Mouse (Mus musculus): ENCODE measurements around the gene Krtap11-1. TPM values are rescaled to one million over a fixed set of nuclear protein-coding genes. Genes with fewer than 3 reads are reported as not detected.

Krtap11-1 gene
- not detected for total RNA-seq (2021)
- long read RNA-seq, experiment 1, result 0 reads
- long read RNA-seq, experiment 2, result 0 reads

DNA sequence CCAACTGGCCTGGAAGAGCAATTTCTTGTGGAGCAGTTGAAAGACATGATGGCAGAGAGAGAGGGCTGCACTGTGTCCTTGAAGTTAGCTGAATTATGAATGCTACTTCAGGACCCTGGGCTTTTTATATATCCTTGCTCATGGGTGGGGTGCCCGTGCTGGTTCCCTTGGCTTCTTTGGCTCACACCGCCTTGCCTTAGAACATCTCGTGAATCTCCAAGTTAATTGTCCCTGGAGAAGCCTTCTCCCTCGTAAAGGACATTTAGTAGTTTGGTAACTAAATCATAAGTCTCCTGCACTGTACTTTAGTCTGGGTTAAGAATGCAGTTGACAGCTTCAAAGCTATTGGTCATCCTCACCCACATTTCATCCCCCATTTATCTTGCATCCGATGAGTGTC lies at the start of gene Krtap11-1:
TSS of gene Krtap11-1 (minus strand) at position 101 of the 400 bp plus-strand sequence.
- intact Hi-C loops (cut with DNase I; ENCODE audit: low total_unique reads), result no loop called here
- no peak for DNase-seq

GRCm38 (mm10) chr16:89618190-89618589 lies 47.2 kb upstream of the Krtap11-1 start:
- intact Hi-C loops (cut with DNase I; ENCODE audit: low total_unique reads), result no loop called here
- no peak for DNase-seq

DNA sequence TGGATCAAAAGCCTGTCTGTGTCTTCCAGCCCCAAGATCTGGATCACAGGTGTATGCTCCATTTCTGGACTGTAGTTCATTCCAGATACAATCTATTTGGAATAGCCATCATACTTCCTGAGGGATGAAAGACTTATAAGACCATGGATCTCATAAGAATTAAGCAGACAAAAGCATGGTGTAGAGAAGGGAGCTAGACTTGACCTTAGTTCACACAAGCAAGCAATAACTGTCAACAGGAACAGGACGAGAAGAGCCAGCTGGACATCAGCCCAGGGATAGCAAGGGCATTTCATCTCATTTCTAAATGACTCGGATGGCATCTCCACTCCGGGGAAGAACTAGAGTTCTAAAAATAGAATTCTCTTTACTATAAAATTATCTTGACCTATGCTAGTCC lies 46.3 kb upstream of the Krtap11-1 start:
- DNase-seq, result peak; percentile 15

DNA sequence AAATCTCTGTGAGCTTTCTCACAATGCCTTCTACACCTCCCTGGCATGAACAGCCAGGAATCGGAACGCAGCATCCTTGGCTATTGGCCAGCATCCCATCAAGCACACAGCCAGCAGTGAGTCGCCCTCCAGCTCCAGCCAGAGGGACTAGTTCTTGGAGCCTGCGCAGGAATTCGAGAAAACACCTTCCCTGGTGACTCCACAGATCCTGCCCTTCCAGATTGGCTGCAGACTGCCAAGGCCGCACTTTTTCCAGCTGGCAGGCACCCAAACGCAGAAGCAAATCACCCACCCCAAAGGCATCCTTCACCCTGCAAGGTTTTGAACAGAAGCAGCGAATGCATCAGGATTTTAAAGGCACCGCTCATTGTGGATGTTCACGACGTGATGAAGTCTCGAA lies 42.7 kb upstream of the Krtap11-1 start:
- intact Hi-C loops (cut with DNase I; ENCODE audit: low total_unique reads), result no loop called here
- no peak for DNase-seq

More for the DNA sequence above, 46.3 kb upstream of the Krtap11-1 start:
- intact Hi-C loops (cut with DNase I; ENCODE audit: low total_unique reads), result no loop called here

- intact Hi-C loops (cut with DNase I; ENCODE audit: low total_unique reads), result no loop called here
- no peak for DNase-seq
These were observed 37.8 kb upstream of the Krtap11-1 start for GRCm38 (mm10) chr16:89608791-89609185.

DNA sequence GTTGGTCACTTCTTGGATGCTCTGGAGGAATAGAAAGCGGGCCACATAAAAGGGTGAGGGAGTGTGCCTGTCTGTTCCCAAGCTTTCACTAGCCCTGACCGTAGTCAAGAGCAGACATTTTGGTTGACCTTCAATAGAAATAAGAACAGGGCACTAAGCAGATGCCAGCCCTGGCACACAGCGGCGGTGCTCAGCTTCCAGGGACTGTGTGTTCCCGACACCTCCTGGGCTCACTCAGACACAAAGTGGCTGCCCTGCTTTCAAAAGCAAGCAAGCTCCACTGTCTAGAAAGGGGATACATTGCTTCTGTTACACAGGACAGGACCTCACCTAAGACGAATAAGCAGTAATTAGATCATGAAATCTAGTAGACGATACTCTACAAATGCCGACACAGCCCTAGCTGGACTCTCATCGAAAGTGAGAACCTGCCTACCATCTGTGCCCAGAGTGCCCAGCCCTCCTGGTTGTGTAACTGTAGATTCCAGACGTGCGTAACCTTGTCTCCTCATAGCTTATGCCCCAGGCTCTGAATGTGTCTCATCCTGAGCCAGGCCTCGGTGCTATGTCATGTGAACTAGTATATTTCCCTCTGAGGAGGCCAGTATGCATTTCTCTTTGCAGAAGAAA lies 37.3 kb upstream of the Krtap11-1 start:
- intact Hi-C loops (cut with DNase I; ENCODE audit: low total_unique reads), result no loop called here

DNA sequence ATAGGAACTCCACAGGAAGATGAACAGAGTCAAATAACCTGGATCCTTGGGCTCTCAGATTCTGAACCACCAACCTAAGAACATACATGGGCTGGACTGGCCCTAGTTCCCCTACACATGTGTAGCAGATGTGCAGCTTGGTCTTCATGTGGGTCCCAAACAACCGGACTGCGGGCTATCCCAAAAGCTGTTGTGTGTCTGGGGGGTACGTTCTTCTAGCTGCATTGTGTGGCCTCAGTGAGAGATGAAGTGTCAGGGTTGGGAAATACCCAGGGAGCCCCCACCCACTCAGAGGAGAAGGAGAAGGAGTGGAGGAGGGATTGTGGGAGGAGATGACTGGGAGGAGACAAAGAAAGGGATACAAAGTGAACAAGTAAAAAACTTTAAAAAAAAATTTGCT lies 36.0 kb upstream of the Krtap11-1 start:
- intact Hi-C loops (cut with DNase I; ENCODE audit: low total_unique reads), result no loop called here
- DNase-seq, result no peak

More for the DNA sequence above, 37.3 kb upstream of the Krtap11-1 start:
- DNase-seq, result peak; percentile 31

- intact Hi-C loops (cut with DNase I; ENCODE audit: low total_unique reads), result no loop called here
- DNase-seq, result no peak
These were observed 16.2 kb upstream of the Krtap11-1 start for GRCm38 (mm10) chr16:89587209-89587608.

DNA sequence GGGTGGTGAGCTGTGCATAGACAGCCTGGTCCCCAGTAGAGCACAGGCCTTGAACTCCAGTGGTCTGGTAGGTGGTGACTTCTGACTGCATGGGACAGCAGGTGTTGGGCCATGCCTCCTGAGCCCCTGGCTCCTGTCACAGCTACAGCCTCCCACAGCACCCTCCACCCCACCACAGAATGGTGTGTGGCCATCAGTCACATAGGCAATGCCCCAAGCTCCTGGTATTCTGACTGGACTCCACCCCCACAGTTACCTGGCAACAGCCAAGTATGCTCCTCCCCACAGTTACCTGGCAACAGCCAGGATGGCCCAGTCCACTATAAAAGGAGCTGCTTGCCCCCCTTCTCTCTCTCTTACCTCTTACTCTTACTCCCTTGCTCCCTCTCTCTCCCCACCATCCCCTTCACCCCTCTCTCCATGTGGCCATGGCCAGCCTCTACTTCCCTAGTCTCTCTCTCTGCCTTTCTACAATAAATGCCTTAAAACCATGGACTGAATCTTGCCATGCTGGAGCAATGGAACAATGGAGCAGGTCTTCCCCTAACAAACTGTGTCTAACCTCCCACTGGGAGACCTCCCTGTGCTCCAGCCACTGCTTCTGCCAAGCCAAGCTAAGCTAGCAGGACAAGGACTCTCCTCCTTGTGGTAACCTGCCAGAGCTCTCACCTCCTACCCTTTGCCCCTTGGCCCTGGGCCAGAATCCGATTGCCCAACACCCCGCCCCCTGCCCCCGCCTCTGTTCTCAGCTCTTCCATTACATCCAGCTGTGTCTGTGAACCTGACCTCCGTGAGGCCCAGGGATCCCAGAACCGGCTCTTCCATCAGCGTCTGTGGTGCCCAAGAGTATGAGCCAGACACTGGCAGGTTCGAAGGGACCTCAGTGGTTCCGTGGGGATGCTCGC lies 14.9 kb upstream of the Krtap11-1 start:
- DNase-seq, result no peak
- intact Hi-C loops (cut with DNase I; ENCODE audit: low total_unique reads), result no loop called here

DNA sequence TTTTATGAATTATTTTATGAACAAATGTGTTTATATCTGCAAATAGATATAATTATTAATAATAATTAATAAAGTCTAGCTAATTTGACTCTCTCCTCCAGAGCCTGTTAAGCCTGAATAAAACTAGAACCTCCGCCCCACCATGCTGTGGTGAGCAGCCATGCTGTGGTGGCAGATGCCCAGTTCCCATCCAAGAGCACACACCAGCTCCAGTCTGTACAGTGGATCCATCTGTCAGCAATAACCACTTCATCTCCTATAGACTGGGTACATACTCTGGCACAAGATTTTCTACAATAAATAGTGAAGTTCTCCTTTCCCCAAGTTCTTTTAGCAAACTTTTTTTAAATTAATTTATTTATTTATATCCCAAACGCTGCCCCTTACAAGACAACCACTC lies 10.7 kb upstream of the Krtap11-1 start:
- intact Hi-C loops (cut with DNase I; ENCODE audit: low total_unique reads), result no loop called here
- DNase-seq, result no peak

DNA sequence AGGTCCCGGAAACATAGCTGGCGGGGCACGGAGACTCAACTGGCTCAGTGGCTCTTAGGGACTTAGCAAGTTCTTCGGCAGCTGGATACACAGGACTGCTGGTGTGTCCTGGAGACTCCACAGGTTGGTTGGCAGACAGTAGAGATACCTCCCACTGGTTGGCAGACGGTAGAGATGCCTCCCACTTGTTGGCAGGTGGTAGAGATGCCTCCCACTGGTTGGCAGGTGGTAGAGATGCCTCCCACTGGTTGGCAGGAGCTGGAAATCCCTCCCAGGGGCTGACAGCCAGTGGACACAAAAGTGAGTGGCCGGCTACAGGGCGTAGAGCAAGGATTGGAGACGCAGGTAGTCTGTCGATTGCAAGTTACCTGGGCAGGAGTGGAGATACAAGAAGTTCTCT lies 467 bp downstream of the Krtap11-1 start:
- intact Hi-C loops (cut with DNase I; ENCODE audit: low total_unique reads), result no loop called here
- DNase-seq, result no peak

DNA sequence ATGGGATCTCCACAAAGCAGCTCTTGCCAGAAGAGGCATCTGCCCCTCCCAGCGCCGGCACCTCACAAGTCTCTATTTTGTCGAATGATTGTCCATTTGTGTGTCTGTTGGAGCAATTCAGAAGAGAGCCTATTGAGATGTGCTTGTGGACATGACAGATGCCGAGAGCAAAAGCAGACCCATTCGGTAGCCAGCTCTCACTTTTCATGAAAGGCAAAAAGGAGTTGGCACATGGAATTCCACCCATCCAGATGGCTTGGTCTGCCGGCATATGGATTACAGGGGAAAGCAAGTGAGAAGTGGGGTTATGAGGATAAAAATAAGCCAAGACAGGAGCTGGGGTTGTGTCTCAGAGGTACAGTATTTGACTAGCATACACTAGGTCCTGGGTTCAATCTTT lies 1.8 kb downstream of the Krtap11-1 start:
- intact Hi-C loops (cut with DNase I; ENCODE audit: low total_unique reads), result no loop called here
- DNase-seq, result no peak

DNA sequence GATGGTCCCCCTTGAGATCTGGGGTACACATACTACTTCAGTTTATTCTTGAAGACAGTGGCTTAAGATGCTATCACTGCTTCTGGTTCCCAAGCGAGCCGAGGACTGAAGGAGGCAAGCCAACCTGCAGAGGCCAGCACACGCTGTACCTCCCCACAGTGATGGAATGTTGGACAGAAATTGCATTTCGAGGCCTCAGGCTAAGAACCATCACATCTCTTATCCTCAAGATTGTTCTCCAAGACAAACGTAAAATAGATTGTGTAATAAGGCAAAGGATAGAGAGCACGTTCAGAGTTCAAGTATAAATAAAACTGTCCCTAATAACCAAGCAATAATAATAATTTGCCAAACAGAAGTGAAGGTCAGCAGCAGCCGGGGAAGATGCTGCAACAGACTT lies 2.8 kb downstream of the Krtap11-1 start:
- intact Hi-C loops (cut with DNase I; ENCODE audit: low total_unique reads), result no loop called here
- DNase-seq, result no peak

DNA sequence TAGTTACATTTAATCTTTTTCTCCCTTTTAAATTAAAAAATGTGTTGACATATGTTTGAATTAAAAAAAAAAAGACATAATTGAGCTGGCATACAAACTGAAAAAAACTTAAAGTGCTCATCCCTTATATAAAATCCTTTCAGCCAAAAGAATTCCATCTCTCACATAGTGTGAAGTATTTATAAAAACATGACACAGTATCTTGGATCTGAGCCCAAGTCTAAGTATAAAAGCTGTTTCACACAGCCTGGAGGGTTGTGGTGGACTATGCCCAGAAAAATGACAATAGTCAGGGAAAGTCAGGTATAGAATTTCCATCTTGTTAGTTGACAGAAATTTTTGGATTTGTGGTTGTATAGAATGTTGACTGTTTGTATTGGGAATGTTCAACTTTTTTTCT lies 20.7 kb downstream of the Krtap11-1 start:
- intact Hi-C loops (cut with DNase I; ENCODE audit: low total_unique reads), result no loop called here
- DNase-seq, result no peak

DNA sequence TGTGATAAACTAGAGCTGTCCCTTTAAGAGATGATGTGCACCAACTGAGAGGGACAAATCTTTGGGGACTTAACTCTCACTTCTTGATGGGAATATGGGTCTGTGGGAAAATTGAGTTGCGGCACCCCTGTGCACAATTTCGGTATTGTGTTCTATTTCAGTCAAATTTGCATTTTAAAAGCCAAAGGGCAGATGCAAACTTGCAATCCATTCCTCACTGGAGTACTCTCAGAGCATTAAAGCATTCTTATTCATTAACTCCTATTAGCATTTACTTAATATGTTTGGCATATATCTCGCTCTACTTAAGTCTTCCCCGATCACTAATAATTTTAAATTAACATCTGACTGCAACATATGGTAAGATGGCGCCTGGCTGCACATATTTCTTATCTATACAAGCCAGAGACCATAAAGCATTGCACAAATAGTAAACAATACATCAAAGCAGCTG lies 32.9 kb downstream of the Krtap11-1 start:
- no peak for DNase-seq
- intact Hi-C loops (cut with DNase I; ENCODE audit: low total_unique reads), result no loop called here

DNA sequence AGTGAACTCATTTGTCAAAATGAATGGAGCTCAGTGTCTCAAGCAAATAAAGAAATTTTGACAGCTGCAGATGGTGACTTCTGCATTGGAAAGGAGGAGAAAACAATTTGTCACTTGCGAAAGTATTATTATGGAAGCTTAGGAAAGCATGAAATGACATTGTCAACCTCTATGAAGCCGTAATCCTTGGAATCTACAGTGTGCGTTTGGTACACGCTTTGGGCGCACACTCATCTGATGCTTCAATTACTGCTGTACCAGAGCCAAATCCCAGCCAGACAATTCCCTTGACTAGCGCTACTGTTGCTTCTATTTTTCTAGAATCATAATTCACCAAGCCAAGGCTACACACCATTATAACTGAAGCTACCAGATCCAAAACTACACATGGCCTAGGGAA lies 33.6 kb downstream of the Krtap11-1 start:
- intact Hi-C loops (cut with DNase I; ENCODE audit: low total_unique reads), result no loop called here
- no peak for DNase-seq

- intact Hi-C loops (cut with DNase I; ENCODE audit: low total_unique reads), result no loop called here
- no peak for DNase-seq
These were observed 40.4 kb downstream of the Krtap11-1 start for GRCm38 (mm10) chr16:89530547-89530946.

GRCm38 (mm10) chr16:89529846-89530245 lies 41.1 kb downstream of the Krtap11-1 start:
- DNase-seq, result no peak
- intact Hi-C loops (cut with DNase I; ENCODE audit: low total_unique reads), result no loop called here

GRCm38 (mm10) chr16:89528380-89528779 lies 42.6 kb downstream of the Krtap11-1 start:
- intact Hi-C loops (cut with DNase I; ENCODE audit: low total_unique reads), result no loop called here
- no peak for DNase-seq

DNA sequence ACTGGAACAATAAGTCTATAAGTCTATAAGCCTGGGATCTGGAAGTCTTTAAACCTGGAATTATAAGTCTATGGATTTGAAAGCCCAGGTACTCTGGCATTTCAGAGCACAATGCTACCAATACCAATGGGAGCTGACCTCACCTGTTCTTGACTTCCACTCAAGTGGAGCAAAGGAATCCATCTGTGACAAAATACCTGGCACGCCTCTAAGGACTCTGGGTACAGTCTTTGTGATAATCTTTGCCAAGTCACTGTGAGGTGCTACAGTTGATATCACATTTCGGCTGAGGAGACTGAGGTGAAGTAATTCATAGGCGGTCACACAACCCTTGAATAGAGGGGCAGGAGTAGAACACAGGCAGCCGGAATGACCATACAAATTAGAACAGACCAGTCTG lies 50.0 kb downstream of the Krtap11-1 start:
- intact Hi-C loops (cut with DNase I; ENCODE audit: low total_unique reads), result no loop called here
- no peak for DNase-seq

DNA sequence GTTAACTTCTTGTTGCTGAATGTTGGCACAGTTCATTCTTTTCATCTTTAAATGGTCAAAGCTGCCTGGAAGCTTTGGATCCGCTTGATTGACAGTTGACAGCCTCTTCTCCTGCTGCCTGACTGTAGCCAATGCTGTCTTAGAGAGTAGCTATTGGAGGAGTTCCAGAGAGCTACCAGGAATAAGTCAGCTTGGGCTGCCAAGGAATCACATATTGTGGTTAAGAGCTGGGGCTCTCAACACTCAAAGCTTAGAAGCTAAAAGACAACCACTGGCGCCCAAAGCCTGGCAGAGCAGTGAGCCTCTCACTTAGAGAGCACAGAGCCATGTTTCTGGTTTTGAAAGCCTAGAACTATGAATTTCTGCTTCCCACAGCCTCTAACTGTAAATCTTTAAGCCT lies 50.4 kb downstream of the Krtap11-1 start:
- no peak for DNase-seq
- intact Hi-C loops (cut with DNase I; ENCODE audit: low total_unique reads), result no loop called here
